Mouse (Mus musculus) lung, adult 2 months (tissue): ENCODE measurements around the gene Lep.

ENCODE experiments used
- CTCF ChIP-seq: fragments of 200-500 bp; IDR thresholded peaks from 2 replicates; pipeline ENCODE4 v1.5.1; 2011; ENCODE audit warnings: mild to moderate bottlenecking, low read length, control low read depth; ENCODE audit not compliant: insufficient read depth
- POLR2A ChIP-seq: fragments of 200-500 bp; IDR thresholded peaks from 2 replicates; pipeline ENCODE4 v1.6.1; 2011; ENCODE audit warnings: low read depth, mild to moderate bottlenecking, control low read depth, low read length, borderline replicate concordance; ENCODE audit errors: extremely low read depth

GRCm38 (mm10) chr6:29059846-29060685 is at the start of gene Lep:
- TF ChIP-seq CTCF (no peak), POLR2A (no peak)
